Mouse (Mus musculus) brain, embryonic 14.5 days (tissue): ENCODE data around the gene Zkscan3.

Experiments
- CTCF ChIP-seq: fragments of 200-500 bp; IDR thresholded peaks from 2 replicates; pipeline ENCODE4 v1.5.1; 2012; ENCODE audit warnings: inconsistent platforms, mild to moderate bottlenecking, moderate library complexity, borderline replicate concordance; ENCODE audit not compliant: insufficient read depth, insufficient read length; ENCODE audit errors: extremely low read depth
- POLR2A ChIP-seq: fragments of 200-500 bp; IDR thresholded peaks from 2 replicates; pipeline ENCODE4 v1.6.1; 2012; ENCODE audit warnings: mild to moderate bottlenecking, inconsistent platforms, borderline replicate concordance; ENCODE audit not compliant: poor library complexity, insufficient read depth, insufficient read length, severe bottlenecking; ENCODE audit errors: extremely low read depth

- no peak for TF ChIP-seq POLR2A
- no peak for TF ChIP-seq CTCF
Measured at GRCm38 (mm10) chr13:21435476-21435875, 32.9 kb upstream of the Zkscan3 start.
